Mouse (Mus musculus) left cerebral cortex, adult 8-10 months (tissue): ENCODE data around the gene Arhgap15. TPM values are rescaled to one million over a fixed set of nuclear protein-coding genes. Genes with fewer than 3 reads are reported as not detected.
A peak's percentile ranks its signal among the peaks of the same experiment; 100 is the strongest.

Experiments used
- DNase-seq, 2 experiments: peaks; one replicate each; pipeline ENCODE4 v3.0.0; 2022; ENCODE audit warnings: low spot score in 2 of 2
- total RNA-seq, 4 experiments: library from RNA; stranded (reverse); gene quantifications; 2 replicates each; pipeline ENCODE4 v1.2.4; 2022

Arhgap15 gene
- total RNA-seq, 4 experiments from 2014 or later: 7.8 to 10.0 (median 8.8) TPM

DNA sequence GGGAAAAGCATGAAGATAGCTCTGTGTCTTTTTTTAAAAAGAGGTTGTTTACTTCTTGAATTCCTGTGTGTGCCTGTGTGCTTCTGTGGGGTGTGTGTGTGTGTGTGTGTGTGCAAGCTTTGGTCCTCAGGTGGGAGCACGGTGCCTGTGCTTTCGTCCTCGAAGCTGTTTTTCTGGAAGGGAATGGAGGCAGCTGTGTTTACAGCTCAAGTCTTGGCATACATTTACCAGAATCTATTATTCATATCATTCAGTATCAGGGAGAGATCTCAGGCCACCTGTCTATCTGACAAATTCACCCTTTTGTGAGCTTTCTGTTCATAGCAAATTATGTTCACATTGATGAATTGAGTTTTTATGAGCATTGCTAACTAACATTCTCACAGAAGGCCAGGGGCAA lies 550.5 kb downstream of the Arhgap15 start:
- no peak for DNase-seq

DNA sequence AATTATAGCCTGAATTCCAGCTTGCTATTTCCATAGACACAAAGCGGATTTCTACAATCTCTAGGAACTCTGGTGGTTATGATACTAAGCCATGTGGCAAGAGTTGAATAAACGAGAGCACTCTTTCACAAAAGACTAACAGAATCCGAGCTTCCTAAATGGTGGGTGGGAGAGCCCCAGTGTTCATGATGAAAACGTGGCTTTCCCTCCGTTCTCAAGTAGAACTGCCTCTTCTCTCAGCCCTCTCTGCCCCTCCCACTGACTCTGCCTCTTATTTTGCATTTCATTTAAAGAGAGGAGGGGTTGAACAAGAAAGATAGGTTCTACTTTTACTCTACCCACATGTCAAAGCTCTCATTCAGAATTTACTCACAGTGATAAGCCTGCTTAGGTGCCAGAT lies 551.3 kb downstream of the Arhgap15 start:
- DNase-seq: no peak

DNA sequence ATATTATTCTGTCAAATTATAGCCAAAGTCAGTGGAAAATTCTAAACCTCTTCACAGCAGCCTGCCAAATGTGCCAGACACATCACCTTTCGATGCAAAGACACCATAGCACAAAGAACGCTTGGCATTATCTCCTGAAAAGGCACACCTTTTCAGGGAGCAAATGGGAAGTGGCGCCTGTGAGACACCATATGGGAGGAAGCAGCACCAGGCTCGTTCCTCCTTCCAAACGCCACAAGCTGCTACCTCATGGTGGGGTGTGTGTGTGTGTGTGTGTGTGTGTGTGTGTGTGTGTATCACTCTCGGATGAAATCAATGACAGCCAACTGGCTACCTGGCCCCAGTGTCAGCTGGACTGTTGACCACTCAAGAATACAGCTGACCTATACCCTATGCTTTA lies 551.8 kb downstream of the Arhgap15 start:
- DNase-seq: peak in 1 of 2 experiments; percentile 20

DNA sequence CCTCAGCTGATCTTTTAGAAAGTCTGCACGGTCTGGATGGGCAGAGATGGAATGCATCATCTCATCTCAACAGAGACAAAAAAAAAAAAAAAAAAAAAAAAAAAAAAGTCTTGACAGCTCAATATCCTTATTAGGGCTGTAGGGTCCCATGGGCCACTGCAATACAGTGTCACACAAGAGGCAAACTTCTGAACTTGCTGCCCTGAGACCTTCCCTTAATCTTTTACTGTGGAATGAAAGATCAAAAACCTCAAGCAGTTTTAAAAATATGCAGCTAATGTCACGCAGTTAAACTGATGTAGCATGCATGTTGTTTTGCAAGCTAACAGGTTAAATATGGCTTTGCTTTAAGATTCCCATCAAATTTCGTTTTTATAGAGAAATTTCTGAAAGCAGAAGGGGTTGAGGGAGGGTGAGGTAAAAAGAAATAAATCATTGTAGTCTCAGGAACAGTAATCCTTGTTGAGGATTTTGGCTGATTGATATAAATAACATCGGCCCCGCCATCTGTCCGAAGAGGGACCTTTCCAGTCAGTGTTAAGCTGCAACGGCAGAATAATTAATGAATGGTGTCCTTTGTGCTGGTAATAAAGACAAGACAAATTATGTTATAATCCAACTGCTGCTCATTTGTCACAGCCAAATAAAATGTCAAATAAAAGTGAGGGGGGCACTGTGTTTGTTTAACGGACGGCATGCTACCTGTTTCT lies 555.8 kb downstream of the Arhgap15 start:
- DNase-seq: no peak

DNA sequence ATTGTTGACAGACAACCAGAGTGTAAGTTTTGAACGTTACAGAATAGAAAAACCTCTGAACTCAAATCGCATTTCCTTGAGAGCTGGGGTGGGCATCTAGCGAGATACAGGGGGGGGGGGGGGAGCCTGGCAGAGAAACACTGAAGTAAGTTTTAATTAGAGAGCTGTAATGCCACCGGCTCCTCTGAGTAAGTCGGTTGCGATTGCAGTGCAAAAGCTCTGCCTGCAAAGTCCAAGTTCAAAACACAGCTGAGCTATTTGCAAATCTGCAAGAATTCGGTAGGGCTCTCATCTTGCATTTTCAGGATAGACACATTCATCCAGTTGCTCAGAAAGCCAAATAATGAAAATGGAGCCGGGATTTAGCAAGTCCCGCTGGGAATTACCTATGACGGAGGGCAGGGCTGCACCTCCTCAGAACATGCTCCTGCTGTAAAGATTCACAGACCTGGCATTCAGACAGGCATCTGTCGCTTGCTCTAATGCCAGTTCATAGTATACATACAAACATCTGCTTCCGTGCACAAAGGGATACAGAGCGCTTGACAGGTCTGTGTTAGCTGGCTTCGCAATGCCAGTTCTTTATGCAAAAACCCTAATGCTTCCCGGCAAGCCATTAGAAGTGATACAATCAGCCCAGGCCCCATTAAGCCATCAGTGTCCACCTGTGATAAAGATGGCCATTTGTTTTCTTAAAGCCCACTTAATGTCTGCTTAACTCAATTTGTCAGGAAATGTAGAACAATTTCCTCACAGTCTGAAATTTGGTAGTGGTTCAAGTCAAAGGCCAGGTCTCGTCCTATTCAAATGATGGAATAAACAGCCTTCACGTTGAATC lies 556.6 kb downstream of the Arhgap15 start:
- DNase-seq: no peak

DNA sequence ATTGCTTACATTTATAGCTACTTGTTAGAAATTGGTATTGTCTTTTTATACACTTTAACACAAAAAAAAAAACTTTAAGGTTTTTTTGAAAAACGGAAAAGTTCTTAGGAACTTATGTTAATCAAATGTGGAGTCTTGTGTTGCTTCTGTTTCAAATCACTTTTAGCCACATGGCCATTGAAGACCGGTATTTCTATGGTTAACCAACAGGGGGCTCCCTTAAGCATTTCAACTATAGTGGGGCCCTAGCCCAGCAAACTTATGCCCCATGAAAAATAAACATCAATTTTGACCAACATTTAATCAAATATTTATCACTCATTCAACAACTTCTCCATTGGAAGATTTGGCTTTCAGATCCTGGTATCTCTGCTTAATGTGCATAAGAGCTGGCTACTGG lies 557.5 kb downstream of the Arhgap15 start:
- DNase-seq: no peak

DNA sequence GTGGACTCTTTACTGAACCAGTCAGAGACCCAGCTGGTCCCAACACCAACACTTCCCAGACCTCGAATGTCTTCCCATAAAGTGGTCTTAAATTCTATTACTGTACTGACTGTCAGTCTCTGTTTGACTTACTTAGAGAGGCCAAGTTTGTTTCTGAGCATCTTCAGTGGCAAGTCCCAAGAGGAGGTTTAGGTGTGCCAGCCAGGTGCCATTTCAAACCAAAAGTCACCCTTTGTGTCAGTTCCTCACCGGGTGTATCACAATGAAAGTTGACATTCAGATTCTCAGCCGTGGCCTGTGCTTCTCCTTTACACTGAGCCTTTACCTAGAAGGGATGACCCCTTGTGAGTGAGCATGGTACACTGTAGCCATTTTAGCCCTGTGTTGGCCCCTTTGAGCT lies 560.5 kb downstream of the Arhgap15 start:
- no peak for DNase-seq

DNA sequence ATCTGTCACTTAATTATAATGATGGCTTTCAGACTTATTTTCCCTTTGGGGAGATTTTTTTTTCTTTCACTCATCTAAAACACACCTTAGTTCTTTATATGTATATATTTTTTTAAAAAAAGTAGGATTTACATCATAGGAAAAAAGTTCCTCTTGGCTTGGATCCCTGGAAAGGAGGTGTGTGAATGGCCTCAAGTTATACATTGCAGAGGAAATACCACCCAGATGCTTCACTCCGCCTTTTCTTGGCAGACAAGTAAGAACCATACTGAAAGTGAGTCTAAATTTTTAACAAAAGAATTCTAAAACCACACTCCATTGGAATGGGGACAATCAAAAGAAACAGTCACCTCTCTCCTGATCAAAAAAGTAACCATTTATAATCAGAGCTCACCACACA lies 560.9 kb downstream of the Arhgap15 start:
- no peak for DNase-seq

DNA sequence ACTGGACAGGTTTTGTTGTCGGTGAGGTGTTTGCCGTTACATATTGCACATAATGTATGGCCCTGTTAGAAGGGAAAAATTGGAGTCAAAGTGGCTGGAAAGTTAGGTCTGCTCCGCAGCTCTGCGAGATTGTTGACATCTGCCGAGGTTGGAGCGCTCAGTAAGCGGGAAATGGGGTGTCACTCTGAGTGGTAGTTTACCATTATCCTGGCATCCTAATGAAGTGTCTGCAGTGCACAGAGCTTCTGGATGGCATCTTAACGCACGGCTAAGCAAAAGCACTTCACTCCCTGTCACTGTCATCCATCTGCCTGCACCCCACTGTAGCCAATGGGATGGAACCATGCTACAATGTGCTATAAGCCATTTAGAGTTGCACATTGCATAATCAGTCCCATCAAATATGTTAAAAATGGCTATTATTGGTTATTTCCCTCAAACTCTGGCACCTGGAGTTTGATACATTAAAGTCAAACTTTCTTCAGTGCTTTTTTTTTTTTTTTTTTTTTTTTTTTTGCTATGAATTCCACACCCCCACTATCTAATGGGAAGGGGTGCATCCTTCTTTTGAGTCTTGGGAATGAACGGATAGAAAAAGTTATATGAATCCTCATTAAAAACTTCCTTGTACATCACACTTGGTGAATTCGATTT lies 561.6 kb downstream of the Arhgap15 start:
- no peak for DNase-seq

DNA sequence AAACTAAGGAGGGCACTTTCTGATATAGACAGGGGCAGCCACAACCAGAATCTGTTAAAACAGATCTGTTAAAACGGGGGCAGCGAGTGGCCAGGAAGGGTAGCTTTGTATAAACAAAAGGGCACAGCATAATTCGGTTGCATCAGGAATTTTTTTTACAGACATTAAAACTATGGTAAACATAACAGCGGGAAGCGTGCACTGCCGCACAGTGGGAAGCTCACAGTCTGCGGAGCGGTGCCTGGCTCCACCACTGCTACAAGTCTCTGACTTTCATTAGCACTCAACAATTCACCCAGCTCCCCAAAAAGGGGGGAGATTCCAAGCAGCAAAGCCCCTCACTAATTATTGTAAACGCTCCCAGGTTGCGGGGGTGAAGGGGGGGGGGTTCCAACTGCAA lies 562.6 kb downstream of the Arhgap15 start:
- DNase-seq: no peak

DNA sequence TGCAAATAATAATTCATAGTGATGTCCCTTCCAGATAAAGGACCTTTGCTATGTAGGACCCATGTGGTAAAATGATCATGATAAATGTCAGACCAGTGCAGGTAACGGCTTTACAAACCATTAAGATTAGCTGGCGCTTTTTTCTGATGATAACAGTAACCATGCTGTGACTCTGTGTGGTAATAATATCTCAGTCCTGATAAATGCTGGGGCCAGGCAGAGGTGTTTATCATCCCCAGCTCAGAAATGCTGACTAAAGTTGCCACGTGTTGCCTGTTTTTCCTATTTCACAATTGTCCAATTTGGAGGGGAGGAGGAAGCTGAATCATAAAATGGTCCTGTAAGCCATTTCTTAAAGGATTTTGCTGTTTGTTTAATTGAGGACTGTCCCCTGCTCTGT lies 564.9 kb downstream of the Arhgap15 start:
- no peak for DNase-seq

DNA sequence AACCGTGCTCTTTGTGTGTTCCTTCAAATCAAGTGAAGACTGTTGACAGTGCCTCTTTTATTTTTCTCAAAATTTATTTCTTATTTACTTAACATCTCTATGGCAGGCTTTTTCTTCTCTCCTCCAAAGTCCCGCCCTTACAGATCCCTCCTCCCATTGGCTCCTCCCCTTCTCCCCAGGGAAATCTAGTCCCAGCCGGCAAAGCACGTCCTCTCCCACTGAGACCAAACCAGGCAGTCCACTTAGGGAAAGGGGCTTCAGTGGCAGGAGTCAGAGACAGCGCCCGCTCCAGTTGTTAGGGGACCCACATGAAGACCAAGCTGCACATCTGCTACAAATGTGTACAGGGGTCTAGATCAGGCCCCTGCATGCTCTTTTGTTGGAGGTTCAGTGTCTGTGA lies 569.8 kb downstream of the Arhgap15 start:
- no peak for DNase-seq

DNA sequence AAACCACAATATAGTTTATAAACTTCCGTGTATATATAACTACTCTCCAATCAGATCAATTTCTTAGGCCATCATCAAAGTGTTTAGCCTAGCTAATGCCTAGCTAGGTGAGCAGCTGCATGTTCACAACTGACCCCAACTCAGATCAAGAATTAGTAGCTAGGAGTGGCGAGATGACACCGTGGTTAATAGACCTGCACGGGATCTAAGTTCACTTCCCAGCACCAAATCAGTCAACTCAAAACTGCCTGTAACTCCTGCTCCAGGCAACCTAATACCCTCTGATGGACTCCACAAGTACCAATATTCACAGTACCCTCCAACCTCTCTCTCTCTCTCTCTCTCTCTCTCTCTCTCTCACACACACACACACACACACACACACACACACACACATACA lies 570.9 kb downstream of the Arhgap15 start:
- no peak for DNase-seq

DNA sequence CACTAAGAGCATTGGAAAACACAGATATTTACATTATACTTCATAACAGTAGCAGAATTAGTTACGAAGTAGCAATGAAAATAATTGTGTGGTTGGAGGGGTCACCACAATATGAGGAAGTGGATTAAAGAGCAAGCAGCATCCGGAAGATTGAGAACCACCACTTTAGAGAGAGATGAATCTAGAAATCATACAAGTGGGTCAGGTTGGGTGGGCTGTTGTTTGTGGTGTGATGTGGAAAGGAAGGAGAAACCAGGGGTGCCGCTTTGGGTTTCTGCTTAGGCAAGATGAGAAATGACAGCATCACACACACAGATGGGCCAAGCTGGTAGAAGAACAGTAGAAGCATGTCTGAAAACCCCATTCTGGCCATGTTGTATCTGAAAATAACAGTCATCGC lies 575.2 kb downstream of the Arhgap15 start:
- no peak for DNase-seq

DNA sequence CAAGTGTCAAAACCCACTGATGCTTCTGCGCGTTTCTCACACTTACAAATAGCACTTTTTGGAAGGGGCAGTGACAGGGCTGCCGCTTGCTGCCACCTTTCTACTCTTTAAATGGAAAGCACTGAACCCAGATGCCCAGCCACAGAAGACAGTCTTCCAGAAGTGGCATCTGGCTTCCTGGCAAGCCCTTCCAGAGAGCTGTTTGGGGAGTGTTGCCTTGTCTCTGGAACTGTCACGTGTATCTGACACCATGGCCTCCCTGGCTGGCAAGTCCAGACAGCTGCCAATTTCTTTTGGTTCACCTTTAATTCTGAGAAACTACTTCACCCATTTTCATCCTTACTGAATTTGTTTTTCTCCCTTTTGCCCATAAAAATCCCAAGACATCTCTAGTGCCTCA lies 584.7 kb downstream of the Arhgap15 start:
- no peak for DNase-seq

DNA sequence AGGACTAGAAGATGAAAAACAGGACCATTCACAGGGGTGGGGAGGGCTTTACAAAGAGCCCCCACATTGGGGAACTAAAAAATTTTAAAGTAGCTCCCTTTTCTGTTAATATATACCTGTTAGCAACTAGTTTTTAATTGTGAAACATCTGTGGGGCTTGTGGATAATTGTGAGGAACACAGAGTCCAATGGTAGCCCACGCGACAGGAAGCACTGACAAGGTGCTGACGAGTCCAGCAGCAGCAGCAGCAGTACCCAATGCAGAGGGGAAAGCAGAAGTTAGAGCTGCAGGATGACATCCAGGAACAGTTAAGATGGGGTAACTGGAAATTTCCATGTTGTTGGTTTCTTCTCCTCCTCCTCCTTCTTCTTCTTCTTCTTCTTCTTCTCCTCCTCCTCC lies 585.4 kb downstream of the Arhgap15 start:
- no peak for DNase-seq

DNA sequence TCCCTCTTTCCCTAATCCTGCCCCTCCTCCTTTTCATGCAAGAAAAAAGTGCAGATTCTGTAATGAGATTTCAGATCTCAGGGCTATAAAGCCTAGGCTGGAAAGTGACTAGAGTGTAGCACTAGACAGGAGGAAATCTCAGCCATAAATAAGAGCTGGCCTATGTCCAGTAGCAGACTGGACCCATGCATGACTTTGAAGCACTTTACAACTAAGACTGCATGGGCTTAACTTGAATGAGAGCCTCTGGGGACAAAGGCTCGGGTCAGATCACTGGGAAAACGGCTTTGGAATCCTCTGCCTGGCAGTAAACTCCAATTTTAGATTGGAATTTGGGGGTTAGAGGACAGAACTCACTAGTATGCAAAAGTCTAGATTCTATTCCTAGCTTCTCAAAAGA lies 585.9 kb downstream of the Arhgap15 start:
- DNase-seq: no peak

DNA sequence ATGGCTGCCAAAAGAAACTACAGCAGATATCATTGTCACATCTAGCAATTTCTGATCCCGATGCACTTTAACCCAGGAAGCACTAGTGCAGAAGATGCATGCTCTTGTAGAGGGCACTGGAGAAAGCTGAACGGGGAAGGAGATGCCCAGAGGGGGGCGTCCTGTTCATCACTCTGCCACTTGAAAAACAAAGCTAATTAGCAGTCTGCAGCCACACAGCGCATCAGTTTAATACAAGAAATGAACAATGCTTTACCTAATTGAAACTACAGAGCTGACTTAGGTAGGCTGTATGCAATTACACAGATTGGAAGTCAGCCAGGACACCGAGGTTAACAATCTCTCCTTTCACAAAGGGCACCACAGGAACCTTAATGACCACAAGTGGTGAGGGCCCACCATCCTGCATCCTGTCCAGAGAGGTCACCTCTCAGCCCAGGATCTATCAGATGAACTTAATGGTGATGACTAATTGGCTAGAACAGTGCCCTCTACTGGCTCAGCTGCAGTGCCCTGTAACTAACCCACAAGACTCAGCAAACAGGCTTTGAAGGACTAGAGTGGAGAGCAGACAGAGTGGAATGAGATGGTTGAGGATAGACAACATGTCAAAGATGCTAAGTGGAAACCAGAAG lies 588.2 kb downstream of the Arhgap15 start:
- no peak for DNase-seq

DNA sequence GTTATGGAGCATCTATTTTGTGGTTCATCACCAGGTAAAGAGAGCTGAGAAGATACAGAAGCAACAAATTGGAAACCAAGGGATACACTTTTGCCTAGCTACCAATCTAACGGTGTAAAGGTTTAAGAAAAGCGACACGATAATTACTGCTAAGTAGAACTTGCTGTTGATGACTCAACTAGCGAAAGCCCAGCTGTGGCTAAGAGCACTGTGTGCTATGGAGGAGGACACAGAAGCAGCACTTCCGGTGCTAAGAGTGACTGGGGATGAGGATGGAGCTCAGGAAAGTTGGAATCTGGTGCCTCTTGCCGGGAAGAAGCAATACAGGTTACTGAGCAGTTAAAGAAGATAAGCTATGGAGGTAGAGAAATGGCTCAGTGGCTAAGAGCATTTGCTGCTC lies 589.8 kb downstream of the Arhgap15 start:
- DNase-seq: no peak

DNA sequence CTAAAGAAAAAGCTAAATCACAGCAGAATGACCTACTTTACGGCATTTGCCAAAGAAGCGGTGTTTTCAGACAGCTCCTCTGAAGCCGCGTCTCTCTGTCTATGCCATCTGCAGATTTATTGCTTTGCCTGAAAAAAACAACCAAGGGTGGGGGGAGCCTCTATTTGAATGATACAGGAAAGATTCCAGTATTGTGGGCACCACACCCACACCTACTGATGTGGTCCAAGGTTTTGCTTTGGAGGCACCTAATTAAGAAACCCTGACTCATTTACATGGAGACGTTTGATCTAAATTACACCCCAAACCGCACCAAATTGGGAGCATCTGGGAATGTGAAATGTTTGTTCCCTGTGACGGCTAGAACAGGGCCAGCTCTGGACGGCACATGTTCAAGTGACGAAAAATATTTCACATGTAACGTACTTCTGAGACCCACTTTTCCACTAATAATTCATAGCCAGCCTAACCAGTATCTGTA lies 592.5 kb downstream of the Arhgap15 start:
- DNase-seq: peak in 1 of 2 experiments; percentile 56

DNA sequence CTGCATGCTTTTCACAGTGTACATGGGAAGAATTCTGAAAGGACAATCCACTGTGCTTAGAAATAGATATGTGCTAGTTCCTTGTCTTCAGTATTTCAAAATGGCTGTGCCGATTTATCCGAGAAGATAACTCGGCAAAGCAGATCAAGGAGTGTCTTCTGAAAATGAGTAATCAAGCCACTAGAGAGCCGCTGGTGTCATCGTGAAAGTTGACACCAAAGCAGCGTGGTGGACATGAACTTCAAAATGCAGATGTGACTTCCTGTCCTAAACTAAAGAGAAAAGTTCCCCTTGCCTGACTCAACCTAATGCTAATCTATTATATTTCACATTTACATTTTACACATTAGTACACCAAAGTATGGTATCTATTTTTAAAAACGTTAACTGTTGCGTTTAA lies 596.2 kb downstream of the Arhgap15 start:
- DNase-seq: no peak
